Mouse (Mus musculus): ENCODE data around the gene Slc5a4a. TPM values are rescaled to one million over a fixed set of nuclear protein-coding genes. Genes with fewer than 3 reads are reported as not detected.

Slc5a4a gene
- polyA plus RNA-seq (2021; fragmentation: Nextera tagmentation): not detected in 2 replicates
- long read RNA-seq, experiment 1: 0 reads
- long read RNA-seq, experiment 2: 0 reads

GRCm38 (mm10) chr10:76147278-76147677, at the start of gene Slc5a4a:
Gene Slc5a4a, plus strand, starts transcription at chr10:76147451.

GRCm38 (mm10) chr10:76110861-76111260, 36.4 kb upstream of the Slc5a4a start, which contains the start of gene Slc5a4b:
Gene Slc5a4b, minus strand, starts transcription at chr10:76110961.

GRCm38 (mm10) chr10:76237341-76238225, 90.3 kb downstream of the Slc5a4a start, which contains the start of gene Prmt2:
Gene Prmt2, minus strand, starts transcription at chr10:76237865.

Small RNA genes within 50 kb of the gene (microRNA-seq; reads per million reads assigned to microRNA genes)
- not detected for gene Mir678

Other genes starting within 250 kb of the Slc5a4a start
- gene Smarcb1, start 225.8 kb upstream of the Slc5a4a start, polyA plus RNA-seq (2021; fragmentation: Nextera tagmentation): 110 and 116 TPM in 2 replicates
- gene Chchd10, start 214.3 kb upstream of the Slc5a4a start, polyA plus RNA-seq (2021; fragmentation: Nextera tagmentation): 1,305 and 1,353 TPM in 2 replicates
- 1.3 and 1.4 TPM in 2 replicates for gene Mmp11, start 211.0 kb upstream of the Slc5a4a start, polyA plus RNA-seq (2021; fragmentation: Nextera tagmentation)
- 0.13 and 0.26 TPM in 2 replicates for gene Gm867, start 206.8 kb upstream of the Slc5a4a start, polyA plus RNA-seq (2021; fragmentation: Nextera tagmentation)
- 0.26 TPM in 1 of 2 replicates, not detected in the other for gene Vpreb3, start 204.4 kb upstream of the Slc5a4a start, polyA plus RNA-seq (2021; fragmentation: Nextera tagmentation)
- not detected in 2 replicates for gene Gm5134, start 192.9 kb upstream of the Slc5a4a start, polyA plus RNA-seq (2021; fragmentation: Nextera tagmentation)
- gene Zfp280b, start 114.8 kb upstream of the Slc5a4a start, polyA plus RNA-seq (2021; fragmentation: Nextera tagmentation): 3.1 and 4.4 TPM in 2 replicates
- gene Slc5a4b, start 36.5 kb upstream of the Slc5a4a start, polyA plus RNA-seq (2021; fragmentation: Nextera tagmentation): not detected in 2 replicates
- 111 and 112 TPM in 2 replicates for gene Prmt2, start 90.4 kb downstream of the Slc5a4a start, polyA plus RNA-seq (2021; fragmentation: Nextera tagmentation)
- 109 and 151 TPM in 2 replicates for gene S100b, start 106.4 kb downstream of the Slc5a4a start, polyA plus RNA-seq (2021; fragmentation: Nextera tagmentation)
- 29.7 and 36.3 TPM in 2 replicates for gene Dip2a, start 197.8 kb downstream of the Slc5a4a start, polyA plus RNA-seq (2021; fragmentation: Nextera tagmentation)

Data from layer of hippocampus, adult 6 months (tissue).